8 mouse cellular contexts compared by ENCODE assay signal in genomic region chr10:68135416-68135815, GRCm38 (mm10).
DNase-seq lines count a peak whose midpoint lies in the region; ATAC-seq lines count a peak whose summit lies in the region.

No protein-coding gene starts in this region.

- no peak for ATAC-seq in intestine, embryonic 14.5 days (replicated peaks; ENCODE audit: low FRiP score, low TSS enrichment, low read depth)

- 0 out of 2 replicates have a peak overlapping the region, but pooled peaks have one; percentile 10 for H3K27ac ChIP-seq in embryonic facial prominence, embryonic 10.5 days (replicated peaks)
- H3K27ac ChIP-seq in intestine, embryonic 14.5 days (ENCODE audit: low read depth), result no peak overlapping the region

- intact Hi-C loops in gastrocnemius, postnatal 14 days (cut with DNase I; ENCODE audit: low total_unique reads), result no loop called here

- H3K36me3 ChIP-seq in embryonic facial prominence, embryonic 10.5 days (replicated peaks), result peaks cover 27% of the 10 kb centered on the region
- peaks cover 31% of the 10 kb centered on the region for H3K36me3 ChIP-seq in intestine, embryonic 14.5 days (ENCODE audit: control insufficient read depth, insufficient read depth, low read length)

- H3K4me3 ChIP-seq in embryonic facial prominence, embryonic 10.5 days, result peak overlapping the region; percentile 54
- peak overlapping the region; percentile 47; the same call in 1 of the 2 replicates for H3K4me3 ChIP-seq in intestine, embryonic 14.5 days (ENCODE audit: low read depth, low read length)

- peaks cover 34% of the 10 kb centered on the region for H3K4me1 ChIP-seq in embryonic facial prominence, embryonic 10.5 days
- H3K4me1 ChIP-seq in intestine, embryonic 14.5 days (replicated peaks; ENCODE audit: control insufficient read depth, insufficient read depth, low read length), result peaks cover 26% of the 10 kb centered on the region

- no peaks in the 10 kb centered on the region for H3K9me3 ChIP-seq in embryonic facial prominence, embryonic 10.5 days
- H3K9me3 ChIP-seq in intestine, embryonic 14.5 days (ENCODE audit: control insufficient read depth, low read length), result no peaks in the 10 kb centered on the region

- peak; percentile 30 for DNase-seq in adrenal gland, adult 2 months
- no peak for DNase-seq in adrenal gland, postnatal 10 days
- DNase-seq in embryonic facial prominence, embryonic 10.5 days (ENCODE audit: low spot score), result no peak
- DNase-seq in intestine, embryonic 14.5 days (ENCODE audit: low spot score), result no peak
- peak; percentile 34 to 42 for DNase-seq in lung, postnatal 4 days
- DNase-seq in urinary bladder, postnatal 10 days (ENCODE audit: low spot score), result no peak
- no peak for DNase-seq in gastrocnemius, postnatal 14 days
- DNase-seq in cerebellum, postnatal 25 days, result no peak

- 38% methylated on average over 4 of the region's 4 CpGs for WGBS in embryonic facial prominence, embryonic 10.5 days
- WGBS in intestine, embryonic 14.5 days, result 15% methylated on average over 4 of the region's 4 CpGs

- no peaks in the 10 kb centered on the region for H3K27me3 ChIP-seq in embryonic facial prominence, embryonic 10.5 days (replicated peaks; ENCODE audit: low read depth, poor library complexity, severe bottlenecking)
- H3K27me3 ChIP-seq in intestine, embryonic 14.5 days (replicated peaks; ENCODE audit: control insufficient read depth, insufficient read depth, low read length), result no peaks in the 10 kb centered on the region

- peak overlapping the region; percentile 66 for H3K4me2 ChIP-seq in intestine, embryonic 14.5 days (ENCODE audit: low read length)

- H3K9ac ChIP-seq in intestine, embryonic 14.5 days (ENCODE audit: low read length), result no peak overlapping the region

Comparison
In these comparisons a context has a peak if more than half of its experiments do, and no peak if none do; other contexts are left out.
1. DNase-seq: peak in adrenal gland, adult 2 months (single experiment) and lung, postnatal 4 days (2 of 2); none in adrenal gland, postnatal 10 days (single experiment), embryonic facial prominence, embryonic 10.5 days (single experiment), intestine, embryonic 14.5 days (single experiment), urinary bladder, postnatal 10 days (single experiment), gastrocnemius, postnatal 14 days (single experiment) and cerebellum, postnatal 25 days (0 of 2).